Mouse (Mus musculus): Measurements from ENCODE around the gene Cacna1h. TPM values are rescaled to one million over a fixed set of nuclear protein-coding genes. Genes with fewer than 3 reads are reported as not detected.

Gene Cacna1h
- 1.4 and 1.8 TPM in 2 replicates for polyA plus RNA-seq (2015; fragmentation: Nextera tagmentation; extraction: Ambion mirVana)

GRCm38 (mm10) chr17:25433617-25434606 is at the start of gene Cacna1h:
TSS of gene Cacna1h (minus strand) at chr17:25433783.

GRCm38 (mm10) chr17:25454272-25454671 is 20.7 kb upstream of the Cacna1h start, which contains the start of gene Tekt4:
TSS of gene Tekt4 (plus strand) at chr17:25454615.

DNA sequence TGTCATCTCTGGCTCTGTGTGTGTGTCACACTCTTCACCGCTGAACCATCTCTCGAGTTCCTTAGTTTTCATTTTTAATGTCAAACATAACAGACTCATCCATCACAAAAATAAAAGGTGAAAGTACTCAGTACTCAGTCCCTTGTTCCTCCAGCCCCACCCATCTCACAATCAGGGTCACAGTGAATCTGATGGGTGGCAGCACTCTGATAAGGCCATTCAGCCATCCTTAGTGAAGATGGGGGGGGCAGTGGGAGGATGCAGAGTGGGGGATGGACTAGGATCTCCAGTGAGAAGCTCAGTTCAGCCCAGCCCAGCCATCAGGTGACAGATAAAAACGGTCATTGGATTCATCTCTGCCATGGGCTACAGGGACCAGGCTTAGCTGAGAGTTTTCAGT is 64.6 kb downstream of the Cacna1h start, which contains the start of gene Tpsg1:
TSS of gene Tpsg1 (plus strand) at position 301 of the 400 bp plus-strand sequence.

DNA sequence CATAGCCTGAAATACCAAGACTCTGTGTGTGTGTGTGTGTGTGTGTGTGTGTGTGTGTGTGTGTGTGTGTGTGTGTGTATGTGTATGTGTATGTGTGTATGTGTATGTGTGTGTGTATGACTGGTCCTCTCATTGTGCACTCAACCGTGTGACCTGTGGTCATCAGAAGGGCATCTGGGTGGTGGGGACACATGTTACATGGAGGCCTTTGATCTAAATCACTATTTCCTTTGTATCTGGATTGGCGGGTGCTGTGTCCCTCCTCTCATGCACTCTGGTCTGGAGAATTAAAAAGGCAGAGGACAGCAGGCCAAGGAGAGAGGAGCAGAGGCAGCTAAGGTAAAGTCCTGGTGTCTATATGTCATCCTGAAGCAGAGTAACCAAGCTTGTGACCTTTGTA is 67.6 kb downstream of the Cacna1h start, which contains the start of gene Tpsb2:
TSS of gene Tpsb2 (plus strand) at position 301 of the 400 bp plus-strand sequence.

DNA sequence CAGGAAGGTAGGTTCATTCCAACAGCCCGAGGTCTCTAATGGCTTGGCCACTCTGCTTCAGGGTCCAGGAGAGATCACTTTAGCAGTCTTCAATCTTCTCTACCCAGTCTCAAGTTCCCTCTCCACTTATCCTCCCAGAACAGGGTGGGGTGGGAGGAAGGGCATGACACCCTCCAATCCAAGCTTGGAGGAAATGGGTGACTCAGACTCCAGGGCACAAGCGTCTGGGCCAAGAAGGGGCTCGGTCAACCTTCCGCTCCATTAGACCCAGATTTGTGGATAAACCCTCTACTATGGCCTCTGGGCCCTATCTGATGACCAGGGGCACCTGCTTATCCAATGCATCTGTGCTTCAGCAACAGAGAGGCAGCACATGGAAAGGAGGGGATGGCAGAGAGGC is 88.1 kb downstream of the Cacna1h start, which contains the start of gene Tpsab1:
TSS of gene Tpsab1 (minus strand) at position 101 of the 400 bp plus-strand sequence.

Other genes with a start within 250 kb of the Cacna1h start
- 21.3 and 22.5 TPM in 2 replicates for gene BC003965, start 249.2 kb downstream of the Cacna1h start, polyA plus RNA-seq (2015; fragmentation: Nextera tagmentation; extraction: Ambion mirVana)
- gene Unkl, start 245.4 kb downstream of the Cacna1h start, polyA plus RNA-seq (2015; fragmentation: Nextera tagmentation; extraction: Ambion mirVana): 5.4 and 5.9 TPM in 2 replicates
- gene Gnptg, start 193.7 kb downstream of the Cacna1h start, polyA plus RNA-seq (2015; fragmentation: Nextera tagmentation; extraction: Ambion mirVana): 26.0 and 28.1 TPM in 2 replicates
- 25.2 and 27.2 TPM in 2 replicates for gene Tsr3, start 193.6 kb downstream of the Cacna1h start, polyA plus RNA-seq (2015; fragmentation: Nextera tagmentation; extraction: Ambion mirVana)
- 1.3 and 2.4 TPM in 2 replicates for gene Baiap3, start 177.4 kb downstream of the Cacna1h start, polyA plus RNA-seq (2015; fragmentation: Nextera tagmentation; extraction: Ambion mirVana)
- gene Ube2i, start 159.2 kb downstream of the Cacna1h start, polyA plus RNA-seq (2015; fragmentation: Nextera tagmentation; extraction: Ambion mirVana): 345 and 350 TPM in 2 replicates
- gene Prss34, start 135.4 kb downstream of the Cacna1h start, polyA plus RNA-seq (2015; fragmentation: Nextera tagmentation; extraction: Ambion mirVana): 19.5 and 34.4 TPM in 2 replicates
- gene Prss28, start 125.1 kb downstream of the Cacna1h start, polyA plus RNA-seq (2015; fragmentation: Nextera tagmentation; extraction: Ambion mirVana): 0.32 TPM in 1 of 2 replicates, not detected in the other
- not detected in 2 replicates for gene Prss29, start 115.1 kb downstream of the Cacna1h start, polyA plus RNA-seq (2015; fragmentation: Nextera tagmentation; extraction: Ambion mirVana)
- gene Tpsab1, start 88.2 kb downstream of the Cacna1h start, polyA plus RNA-seq (2015; fragmentation: Nextera tagmentation; extraction: Ambion mirVana): 11.6 and 23.7 TPM in 2 replicates
- 360 and 832 TPM in 2 replicates for gene Tpsb2, start 67.5 kb downstream of the Cacna1h start, polyA plus RNA-seq (2015; fragmentation: Nextera tagmentation; extraction: Ambion mirVana)
- 1.3 and 3.0 TPM in 2 replicates for gene Tpsg1, start 64.5 kb downstream of the Cacna1h start, polyA plus RNA-seq (2015; fragmentation: Nextera tagmentation; extraction: Ambion mirVana)
- gene Tekt4, start 20.8 kb upstream of the Cacna1h start, polyA plus RNA-seq (2015; fragmentation: Nextera tagmentation; extraction: Ambion mirVana): not detected in 2 replicates
- not detected in 2 replicates for gene Sstr5, start 63.5 kb upstream of the Cacna1h start, polyA plus RNA-seq (2015; fragmentation: Nextera tagmentation; extraction: Ambion mirVana)
- gene Sox8, start 136.9 kb upstream of the Cacna1h start, polyA plus RNA-seq (2015; fragmentation: Nextera tagmentation; extraction: Ambion mirVana): 0.17 and 0.22 TPM in 2 replicates
- 6.1 and 7.9 TPM in 2 replicates for gene Lmf1, start 145.3 kb upstream of the Cacna1h start, polyA plus RNA-seq (2015; fragmentation: Nextera tagmentation; extraction: Ambion mirVana)

Data from spleen, postnatal 0 days (tissue).